Mouse (Mus musculus) thymus, postnatal 25 days (tissue): ENCODE data around the gene Samd8.

ENCODE experiments used
- DNase-seq: peaks from one replicate; pipeline ENCODE4 v3.0.0; 2022

Gene Samd8

GRCm38 (mm10) chr14:21801624-21802023, 51.3 kb downstream of the Samd8 start:
- no peak for DNase-seq

DNA sequence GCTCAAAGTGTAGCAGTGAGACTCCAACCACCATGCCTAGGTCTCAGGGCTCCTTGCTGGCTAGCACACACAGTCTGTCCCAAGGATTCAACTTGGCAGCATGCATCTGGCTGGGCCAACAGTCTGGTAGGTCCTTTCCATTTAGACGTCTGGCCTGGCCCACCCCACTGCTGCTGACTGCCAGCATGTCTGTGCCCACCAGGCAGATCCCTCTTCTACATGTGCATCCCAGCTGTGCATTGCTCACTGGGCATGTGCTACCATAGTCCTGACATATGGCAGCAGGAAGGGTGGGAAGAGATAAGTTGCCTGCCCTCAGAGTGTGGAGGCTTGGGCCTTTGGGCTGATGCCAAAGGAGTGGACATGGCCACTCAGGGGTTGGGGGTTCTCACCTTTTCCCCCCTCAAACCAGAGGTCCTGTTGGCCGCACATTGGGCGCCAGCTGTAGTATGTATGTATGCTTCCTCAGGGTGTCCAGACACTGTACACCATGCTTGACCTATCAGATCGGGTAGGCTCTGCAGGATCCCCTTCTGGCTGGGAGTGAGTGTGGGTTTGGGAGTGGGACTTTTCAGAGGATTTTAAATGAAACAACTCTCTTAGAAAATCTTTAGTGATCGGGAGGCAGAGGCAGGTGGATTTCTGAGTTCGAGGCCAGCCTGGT, 52.3 kb downstream of the Samd8 start:
- no peak for DNase-seq

DNA sequence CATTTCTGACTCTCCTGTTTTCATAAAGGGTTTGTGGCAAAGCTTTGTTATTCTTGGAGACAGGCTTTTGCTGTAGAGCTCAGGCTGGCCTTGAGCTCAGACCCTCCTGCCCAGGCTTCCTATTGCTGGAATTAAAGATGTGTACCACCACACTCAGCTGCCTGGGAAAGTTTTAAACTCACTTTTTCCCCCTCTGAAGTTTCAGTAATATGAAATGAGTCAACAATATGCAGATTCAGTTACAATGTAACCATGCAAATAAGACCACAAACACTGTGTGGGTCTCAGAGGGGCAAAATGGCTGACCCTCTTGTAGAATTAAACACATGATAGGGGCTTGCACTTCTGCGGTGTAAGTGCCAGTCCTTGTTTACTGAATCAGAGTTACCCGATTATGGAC, 55.9 kb downstream of the Samd8 start:
- DNase-seq: no peak

DNA sequence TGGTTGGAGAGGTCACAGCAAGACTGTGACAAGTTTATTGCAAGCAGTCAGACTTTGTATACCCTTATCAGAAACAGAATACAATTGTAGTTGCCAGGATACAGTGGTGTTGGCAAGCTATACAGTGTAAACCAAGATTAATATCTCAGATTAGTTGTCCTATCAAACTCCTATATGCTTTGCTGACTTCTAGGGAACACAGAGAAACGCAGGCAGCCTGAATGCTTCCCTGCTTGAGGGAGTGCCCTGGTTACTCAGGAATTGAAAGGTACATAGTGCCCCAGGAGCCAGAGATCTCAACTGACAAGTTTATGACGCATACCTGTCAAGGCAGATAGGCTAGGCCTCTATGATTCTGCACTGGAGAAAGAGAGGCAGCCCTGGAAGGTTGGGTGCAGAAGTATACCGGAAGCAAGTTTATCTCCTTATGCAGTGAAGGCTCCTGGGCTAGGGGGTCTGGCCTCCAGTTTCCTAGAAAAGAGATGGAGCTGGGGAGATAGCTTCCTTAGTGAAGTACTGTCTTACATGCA, 56.4 kb downstream of the Samd8 start:
- DNase-seq: no peak

DNA sequence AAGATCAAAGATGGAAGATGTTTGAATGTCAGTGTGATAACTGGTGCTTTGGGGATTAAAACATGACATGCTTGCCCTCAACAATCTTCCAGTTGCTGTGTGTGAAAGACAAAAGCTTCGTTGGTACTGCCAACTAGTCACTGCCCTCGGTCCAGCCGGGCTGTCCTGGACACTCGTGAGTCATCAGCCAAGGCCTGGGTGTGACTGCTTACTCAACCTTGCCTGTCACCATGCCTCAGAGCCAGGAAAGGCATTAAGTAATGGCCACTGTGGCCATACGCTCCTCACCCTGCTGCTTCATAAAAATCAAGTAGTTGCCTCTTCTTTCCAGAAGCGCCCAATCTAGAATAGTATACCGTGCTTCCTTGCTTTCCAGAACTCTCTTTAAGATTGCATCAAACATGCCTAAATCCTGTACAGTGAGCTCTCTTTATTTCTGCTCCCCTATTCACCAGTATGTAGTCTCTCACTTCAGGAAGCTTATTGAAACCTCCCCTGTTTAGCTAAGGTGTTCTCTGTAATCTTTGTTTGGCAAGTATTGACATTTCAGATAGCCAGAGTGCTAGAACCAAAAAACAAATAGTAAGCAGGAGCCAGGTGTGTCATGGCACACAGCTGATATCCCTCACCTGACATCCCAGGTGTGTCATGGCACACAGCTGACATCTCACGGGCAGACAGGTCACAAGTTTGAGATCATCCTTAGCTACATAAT, 58.0 kb downstream of the Samd8 start:
- no peak for DNase-seq

DNA sequence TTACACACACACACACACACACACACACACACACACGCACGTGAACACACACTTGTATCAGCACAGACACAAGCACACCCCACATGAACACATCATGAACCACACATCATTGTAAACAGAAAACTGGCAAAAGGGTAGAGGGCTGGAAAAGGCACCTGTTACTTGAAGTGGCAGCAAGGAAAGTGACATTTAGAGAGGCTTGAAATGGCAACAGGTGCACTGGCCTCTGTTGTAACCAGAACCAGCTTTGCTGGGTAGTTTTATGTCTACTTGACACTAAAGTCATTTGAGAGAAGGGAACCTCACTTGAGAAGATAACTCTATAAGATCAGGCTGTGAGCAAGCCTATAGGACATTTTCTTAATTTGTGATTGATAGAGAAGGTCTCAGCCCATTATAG, 59.1 kb downstream of the Samd8 start:
- no peak for DNase-seq

- peak; percentile 8 for DNase-seq
These were observed 61.0 kb downstream of the Samd8 start for GRCm38 (mm10) chr14:21811301-21811700.

DNA sequence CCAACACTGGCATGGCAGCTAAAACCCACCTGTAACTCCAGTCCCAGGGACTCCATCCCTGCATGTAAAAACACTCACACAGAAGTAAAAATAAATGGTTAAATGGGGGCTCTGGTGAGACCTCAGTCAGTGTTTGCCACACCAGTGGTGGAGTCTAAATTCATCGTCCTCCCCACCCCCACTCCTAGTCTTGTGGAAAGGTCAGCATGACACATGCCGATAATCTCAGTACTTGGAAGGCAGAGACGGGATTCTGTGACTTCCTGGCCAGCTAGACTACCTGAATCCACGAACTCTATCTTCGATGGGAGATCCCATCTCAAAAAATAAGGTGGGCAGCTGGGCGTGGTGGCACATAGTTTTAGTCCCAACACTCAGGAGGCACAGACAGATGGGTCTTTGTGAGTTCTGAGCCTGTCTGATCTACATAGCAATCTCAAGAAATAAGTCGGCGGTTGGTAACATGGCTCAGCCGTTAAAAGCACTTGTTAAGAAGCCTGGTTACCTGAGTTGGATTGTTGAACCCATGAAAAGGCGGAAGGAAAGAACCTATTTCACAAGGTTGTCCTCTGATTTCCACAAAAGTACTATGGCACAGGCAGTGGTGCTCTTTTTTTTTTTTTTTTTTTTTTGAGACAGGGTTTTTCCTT, 61.5 kb downstream of the Samd8 start:
- no peak for DNase-seq

- DNase-seq: peak; percentile 75
These were observed 62.3 kb downstream of the Samd8 start for GRCm38 (mm10) chr14:21812590-21813162.

DNA sequence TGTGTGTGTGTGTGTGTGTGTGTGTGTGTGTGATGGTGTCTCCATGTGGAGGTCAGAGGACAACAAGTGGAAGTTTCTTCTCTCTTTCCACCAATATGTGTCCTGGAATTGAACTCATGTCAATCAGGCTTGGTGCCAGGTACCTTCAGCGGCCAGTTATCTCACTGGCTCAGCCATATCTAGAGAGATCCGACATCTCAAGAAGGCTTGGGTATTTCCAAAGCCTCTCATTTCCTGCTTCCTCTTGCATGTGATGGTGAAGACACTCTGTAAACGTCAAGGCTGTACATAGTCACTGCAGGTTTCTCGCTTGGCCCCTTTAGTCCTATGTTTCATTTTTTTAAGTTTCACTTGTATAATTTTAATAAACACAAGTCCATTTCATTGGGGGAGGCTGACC, 62.9 kb downstream of the Samd8 start:
- DNase-seq: no peak

DNA sequence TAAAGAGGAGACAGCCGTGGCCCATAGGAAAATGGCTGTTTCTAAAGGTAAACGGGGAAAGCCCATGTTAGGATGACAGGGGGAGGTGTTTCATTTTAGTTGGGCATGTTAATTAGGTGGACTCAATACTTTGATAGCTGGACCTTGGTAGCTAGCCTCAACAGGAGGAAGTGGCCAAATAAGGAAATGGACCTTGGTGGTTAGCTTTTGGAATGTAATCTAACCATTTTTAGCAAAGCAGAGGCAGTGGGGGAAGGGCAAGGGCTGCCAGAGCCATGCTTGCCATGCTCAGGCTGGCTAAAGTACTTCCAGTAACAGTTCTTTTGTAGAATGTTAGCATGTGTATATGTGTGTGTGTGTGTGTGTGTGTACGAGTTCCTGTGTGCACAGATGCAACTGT, 63.5 kb downstream of the Samd8 start:
- no peak for DNase-seq

DNA sequence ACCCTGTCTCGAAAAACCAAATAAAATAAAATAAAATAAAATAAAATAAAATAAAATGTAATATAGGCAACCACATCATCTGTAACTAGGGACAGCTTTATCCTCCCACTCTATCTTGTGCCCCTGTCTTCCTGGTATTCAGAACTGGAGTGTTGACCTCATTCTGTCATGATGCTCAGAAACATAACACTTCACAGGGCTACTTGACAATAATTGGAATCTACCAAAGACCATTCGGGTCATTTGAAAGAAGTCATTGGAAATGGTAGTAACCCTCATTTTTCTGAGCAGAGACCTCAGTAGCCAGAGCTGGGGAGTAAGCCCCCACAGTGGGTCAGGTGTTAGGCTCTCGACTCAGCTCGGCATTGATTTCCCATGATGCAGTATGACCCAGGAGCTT, 64.3 kb downstream of the Samd8 start:
- no peak for DNase-seq

DNA sequence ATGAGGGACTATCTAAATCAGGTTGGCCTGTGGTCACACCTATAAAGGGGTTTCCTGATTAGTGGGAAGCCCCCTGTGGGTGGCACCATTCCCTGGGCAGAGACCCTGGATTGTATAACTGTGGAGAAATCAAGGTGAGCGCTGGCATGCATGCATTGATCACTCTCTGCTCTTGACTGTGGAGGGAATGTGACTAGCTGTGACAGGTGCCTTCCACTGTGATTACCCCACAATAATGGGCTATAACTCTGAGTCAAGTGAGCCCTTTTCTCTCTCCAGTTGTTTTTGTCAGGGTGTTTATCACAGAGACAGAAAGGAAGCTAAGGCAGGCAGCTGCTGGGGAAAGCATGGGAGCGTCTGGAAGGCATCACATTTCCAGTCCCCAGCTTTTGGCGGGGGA, 65.9 kb downstream of the Samd8 start:
- DNase-seq: no peak

DNA sequence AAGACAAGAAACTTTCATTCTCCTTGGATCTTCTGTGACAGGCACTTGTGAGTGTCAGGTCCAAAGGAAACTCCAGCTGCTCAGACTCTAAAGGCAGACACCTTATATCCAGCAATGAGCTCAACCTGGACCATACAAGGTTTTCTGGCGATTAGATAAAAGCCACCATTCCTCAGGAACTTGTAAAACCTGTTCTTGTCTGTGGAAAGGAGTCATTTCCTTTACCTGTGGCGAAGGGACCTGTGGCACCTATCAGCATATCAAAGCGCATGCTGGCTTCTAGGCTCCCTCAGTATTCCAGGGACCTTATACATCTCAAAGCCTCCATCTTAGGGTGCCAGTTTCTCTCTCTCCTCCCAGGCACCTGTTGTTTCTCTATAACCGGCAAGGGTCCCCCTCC, 67.1 kb downstream of the Samd8 start:
- DNase-seq: no peak

DNA sequence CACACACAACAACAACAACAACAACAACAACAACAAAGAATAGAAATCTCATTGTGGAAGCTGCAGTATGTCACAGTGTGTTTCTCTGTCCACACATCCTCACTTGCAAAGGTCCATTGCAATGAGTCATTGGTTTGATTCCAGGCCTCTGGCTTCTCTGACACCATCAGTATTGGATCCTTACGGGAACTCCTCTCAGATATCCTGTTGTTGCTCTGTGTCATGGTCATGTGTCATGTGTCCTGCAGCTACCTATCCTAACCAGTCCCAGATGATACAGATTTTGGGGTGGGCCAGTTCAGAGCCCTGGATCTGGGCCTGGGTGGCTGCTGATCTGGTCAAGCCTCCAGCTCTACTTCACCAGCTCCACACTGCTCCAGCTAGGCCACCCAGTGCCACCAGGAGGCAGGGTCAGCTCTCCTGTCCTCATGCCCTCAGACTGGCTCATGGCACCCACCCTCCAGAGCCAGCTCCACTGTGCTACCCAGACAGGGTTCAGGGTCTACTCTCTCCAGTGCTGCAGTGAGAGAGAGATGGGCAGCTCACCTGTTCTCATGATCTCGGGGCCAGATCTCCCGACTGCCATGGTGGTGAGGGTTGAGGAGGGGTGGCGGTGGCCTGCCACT, 70.7 kb downstream of the Samd8 start:
- DNase-seq: no peak

- no peak for DNase-seq
These were observed 72.0 kb downstream of the Samd8 start for GRCm38 (mm10) chr14:21822307-21822706.

- DNase-seq: no peak
These were observed 72.6 kb downstream of the Samd8 start for GRCm38 (mm10) chr14:21822795-21823374.

DNA sequence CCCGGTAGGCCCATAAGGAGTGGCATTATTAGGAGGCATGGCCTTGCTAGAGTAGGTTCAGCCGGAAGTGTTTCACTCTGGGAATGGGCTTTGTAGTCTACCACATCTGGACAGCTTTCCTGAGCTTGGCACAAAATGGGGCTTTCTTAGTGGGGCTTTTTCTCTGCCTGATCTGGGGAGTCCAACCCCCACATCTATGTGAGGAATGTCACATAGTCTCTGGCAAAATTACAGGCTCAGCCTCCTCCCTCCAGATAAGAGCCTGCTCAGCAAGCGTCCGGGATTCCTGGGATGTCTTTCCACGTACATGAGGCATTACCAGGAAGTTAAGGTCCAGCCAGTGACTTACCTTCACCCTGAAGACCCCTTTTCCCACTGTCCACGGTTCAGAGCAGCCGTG, 73.6 kb downstream of the Samd8 start:
- no peak for DNase-seq

DNA sequence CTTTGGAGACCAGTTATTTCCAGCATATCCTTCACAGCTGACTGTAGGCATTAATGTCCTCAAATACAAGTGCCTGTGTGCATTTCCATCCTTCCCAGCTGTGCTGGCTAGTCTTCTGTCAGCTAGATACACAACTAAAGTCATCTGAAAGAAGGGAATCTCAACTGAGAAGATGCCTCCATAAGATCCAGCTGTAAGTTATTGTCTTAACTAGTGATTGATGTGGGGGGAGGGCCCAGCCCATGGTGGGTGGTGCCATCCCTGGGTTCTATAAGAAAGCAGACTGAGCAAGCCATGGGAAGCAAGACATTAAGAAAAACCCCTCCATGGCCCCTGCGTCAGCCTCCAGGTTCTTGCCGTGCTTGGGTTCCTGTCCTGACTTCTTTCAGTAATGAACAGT, 74.6 kb downstream of the Samd8 start, which contains the start of gene Vdac2:
Gene Vdac2, plus strand, starts transcription at position 301 of the 400 bp plus-strand sequence.
- DNase-seq: no peak

DNA sequence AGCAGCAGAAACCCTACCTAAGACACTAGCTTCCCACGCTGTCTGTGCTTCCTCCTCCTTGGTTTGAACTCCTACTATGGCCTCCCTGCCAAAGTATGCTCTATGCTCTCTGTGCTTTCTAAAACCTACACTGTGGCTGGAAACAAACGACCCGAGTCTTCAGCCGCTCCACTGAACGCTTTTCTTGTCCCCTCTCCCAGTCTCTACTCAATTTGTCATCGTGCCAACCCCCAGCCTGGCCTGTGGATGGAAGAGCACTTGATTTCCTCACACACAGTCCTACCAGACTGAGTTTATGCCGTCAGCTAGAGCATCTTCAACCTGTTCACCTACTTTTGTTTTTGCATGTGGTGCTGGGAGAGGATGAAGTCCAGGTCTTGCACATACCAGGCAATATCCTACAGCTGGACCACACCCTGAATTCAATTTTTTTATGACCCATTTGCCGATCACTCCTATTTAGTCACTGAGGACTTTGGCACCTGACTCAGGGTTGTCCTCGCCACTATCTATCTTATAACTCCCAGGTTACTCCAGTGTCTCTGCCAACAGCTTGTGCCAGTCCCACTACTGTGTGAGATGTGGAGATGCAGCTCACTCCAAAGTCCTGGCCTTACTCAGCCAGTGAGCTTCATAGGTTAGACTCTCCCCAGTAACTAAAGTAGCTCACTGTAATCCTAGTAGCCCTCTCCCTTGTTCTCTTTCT, 75.6 kb downstream of the Samd8 start:
- no peak for DNase-seq

DNA sequence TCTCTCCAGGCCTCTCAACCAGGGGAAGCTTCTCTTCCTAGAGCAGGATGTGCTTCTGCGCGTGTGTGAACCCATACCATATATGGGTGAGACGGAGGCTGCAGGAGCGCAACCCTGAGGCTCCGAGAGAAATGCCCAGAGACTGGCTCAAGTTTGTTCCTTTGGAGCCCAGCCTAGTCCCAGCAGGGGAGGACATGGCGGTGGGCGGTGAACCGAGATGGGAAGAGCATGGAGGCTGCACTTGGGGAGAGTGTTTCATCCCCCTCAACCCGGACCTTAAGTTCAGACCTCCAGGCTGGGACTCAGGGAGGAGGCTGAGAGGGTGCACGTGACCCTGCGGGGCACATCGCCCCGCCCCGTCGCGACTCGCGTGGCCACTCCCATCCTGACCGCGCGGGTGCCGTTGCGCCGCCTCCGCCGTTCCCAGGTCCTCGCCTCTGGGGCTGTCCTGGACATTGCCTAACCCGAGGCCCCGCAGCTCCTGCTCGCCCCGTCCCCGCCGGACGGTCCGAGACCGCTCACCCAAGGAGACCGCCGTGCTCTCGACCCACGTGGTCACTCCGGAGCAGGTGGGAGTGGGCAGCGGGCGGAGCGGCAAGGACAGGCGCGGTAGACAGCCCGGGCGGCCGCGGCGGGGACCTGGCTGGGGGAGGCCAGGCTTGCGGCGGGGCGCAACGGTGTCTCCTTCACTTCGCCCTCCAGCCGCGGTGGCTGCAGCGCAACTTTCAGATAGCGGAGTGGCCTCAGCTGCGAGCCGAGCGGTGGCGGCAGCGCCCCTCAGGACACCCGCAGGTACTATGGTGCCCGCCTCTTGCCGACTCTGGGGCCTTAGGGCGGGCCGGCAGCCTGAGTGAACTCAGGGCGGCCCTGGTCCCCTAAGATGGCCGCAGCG, 80.8 kb downstream of the Samd8 start:
- DNase-seq: peak; percentile 98
